Mouse (Mus musculus) CH12.LX (cell line): ENCODE results near the gene Usp35. TPM values are rescaled to one million over a fixed set of nuclear protein-coding genes. Genes with fewer than 3 reads are reported as not detected.

ENCODE experiments used
- DNase-seq: peaks from one replicate; pipeline ENCODE4 v3.0.0-alpha.2; 2013; ENCODE audit errors: extremely low read depth
- H3K27ac ChIP-seq: 2 replicates; pipeline ENCODE4 v1.5.1; 2012; ENCODE audit warnings: low read depth, mild to moderate bottlenecking, control low read depth, moderate library complexity; ENCODE audit not compliant: insufficient read depth
- H3K27me3 ChIP-seq: replicated peaks from 2 replicates; pipeline ENCODE3; 2012; ENCODE audit warnings: inconsistent platforms
- H3K36me3 ChIP-seq, 2 experiments: replicated peaks in 1 of 2; 2 replicates each; pipeline versions ENCODE3 to v1.6.1; 2012; ENCODE audit warnings: inconsistent platforms in 1 of 2, low read length in 1 of 2, mild to moderate bottlenecking in 1 of 2, mixed read lengths in 1 of 2, moderate library complexity in 1 of 2; ENCODE audit not compliant: control insufficient read depth in 1 of 2, insufficient read depth in 1 of 2
- H3K4me1 ChIP-seq, 2 experiments: 2 replicates each; pipeline ENCODE4 v1.6.1; 2012; ENCODE audit warnings: inconsistent platforms in 1 of 2, moderate library complexity in 1 of 2; ENCODE audit not compliant: insufficient read depth in 2 of 2, control insufficient read depth in 1 of 2
- H3K4me2 ChIP-seq: 2 replicates; pipeline ENCODE4 v1.6.1; 2012; ENCODE audit warnings: low read depth, mild to moderate bottlenecking, control low read depth; ENCODE audit not compliant: poor library complexity, insufficient read depth, severe bottlenecking
- H3K4me3 ChIP-seq, 3 experiments: fragments of 150-350 bp in 1 of 3; sonication (generic) in 1 of 3; replicated peaks in 1 of 3; 2 replicates each; pipeline versions ENCODE3 to v1.5.1; 2011 to 2012; ENCODE audit warnings: low read depth in 2 of 3, low read length in 2 of 3, mild to moderate bottlenecking in 2 of 3, moderate library complexity in 2 of 3, control low read depth in 1 of 3, improper control_type of control experiment in 1 of 3, inconsistent platforms in 1 of 3, mixed read lengths in 1 of 3; ENCODE audit not compliant: poor library complexity in 1 of 3
- H3K79me2 ChIP-seq: replicated peaks from 2 replicates; pipeline ENCODE4 v1.6.1; 2012; ENCODE audit warnings: mild to moderate bottlenecking, moderate library complexity; ENCODE audit not compliant: control insufficient read depth, poor library complexity, insufficient read depth, severe bottlenecking; ENCODE audit errors: extremely low read depth
- H3K9ac ChIP-seq: 2 replicates; pipeline ENCODE4 v1.6.1; 2012; ENCODE audit warnings: low read depth, mild to moderate bottlenecking, control low read depth, moderate library complexity; ENCODE audit not compliant: insufficient read depth
- H3K9me3 ChIP-seq: replicated peaks from 2 replicates; pipeline ENCODE3; 2012; ENCODE audit warnings: low read length, inconsistent platforms, mixed read lengths
- CHD1 ChIP-seq: IDR thresholded peaks from 2 replicates; pipeline ENCODE4 v1.6.1; 2012; ENCODE audit warnings: low read depth, low read length, improper control_type of control experiment, inconsistent platforms
- E2F4 ChIP-seq: IDR thresholded peaks from 2 replicates; pipeline ENCODE4 v1.6.1; 2011; ENCODE audit warnings: low read depth, low read length, improper control_type of control experiment; ENCODE audit not compliant: insufficient replicate concordance
- ELF1 ChIP-seq: IDR thresholded peaks from 2 replicates; pipeline ENCODE4 v1.6.1; 2014; ENCODE audit warnings: low read depth, mild to moderate bottlenecking, inconsistent platforms, low read length, improper control_type of control experiment
- EP300 ChIP-seq: IDR thresholded peaks from 2 replicates; pipeline ENCODE4 v1.6.1; 2011; ENCODE audit warnings: low read length, improper control_type of control experiment
- ETS1 ChIP-seq: conservative IDR thresholded peaks from 2 replicates; pipeline ENCODE4 v1.6.1; 2012; ENCODE audit warnings: low read depth, mild to moderate bottlenecking, inconsistent platforms, low read length, improper control_type of control experiment, moderate library complexity
- GABPA ChIP-seq: IDR thresholded peaks from 2 replicates; pipeline ENCODE4 v1.6.1; 2012; ENCODE audit warnings: low read depth, low read length, improper control_type of control experiment, inconsistent platforms; ENCODE audit not compliant: insufficient replicate concordance
- HCFC1 ChIP-seq: IDR thresholded peaks from 2 replicates; pipeline ENCODE4 v1.6.1; 2012; ENCODE audit warnings: low read depth, mild to moderate bottlenecking, inconsistent platforms, low read length, improper control_type of control experiment
- IRF4 ChIP-seq: IDR thresholded peaks from 2 replicates; pipeline ENCODE4 v1.6.1; 2014; ENCODE audit warnings: low read depth, mild to moderate bottlenecking, inconsistent platforms, low read length, improper control_type of control experiment
- JUN ChIP-seq: IDR thresholded peaks from 2 replicates; pipeline ENCODE4 v1.6.1; 2011; ENCODE audit warnings: low read depth, mild to moderate bottlenecking, low read length, improper control_type of control experiment, moderate library complexity; ENCODE audit not compliant: insufficient read depth
- MAX ChIP-seq: IDR thresholded peaks from 2 replicates; pipeline ENCODE4 v1.6.1; 2011; ENCODE audit warnings: low read length, improper control_type of control experiment
- NRF1 ChIP-seq: IDR thresholded peaks from 2 replicates; pipeline ENCODE4 v1.6.1; 2014; ENCODE audit warnings: low read depth, mild to moderate bottlenecking, inconsistent platforms, low read length, improper control_type of control experiment, moderate library complexity
- PAX5 ChIP-seq: IDR thresholded peaks from 2 replicates; pipeline ENCODE4 v1.6.1; 2012; ENCODE audit warnings: low read length, inconsistent platforms, mixed read lengths
- POLR2AphosphoS2 ChIP-seq: IDR thresholded peaks from 2 replicates; pipeline ENCODE4 v1.6.1; 2011; ENCODE audit warnings: low read depth, low read length, improper control_type of control experiment
- RAD21 ChIP-seq: IDR thresholded peaks from 2 replicates; pipeline ENCODE4 v1.6.1; 2011; ENCODE audit warnings: low read depth, mild to moderate bottlenecking, low read length, improper control_type of control experiment, moderate library complexity
- TBP ChIP-seq: conservative IDR thresholded peaks from 2 replicates; pipeline ENCODE4 v1.6.1; 2011; ENCODE audit warnings: low read depth, low read length, improper control_type of control experiment
- UBTF ChIP-seq: IDR thresholded peaks from 2 replicates; pipeline ENCODE4 v1.6.1; 2012; ENCODE audit warnings: low read depth, mild to moderate bottlenecking, inconsistent platforms, low read length, improper control_type of control experiment, moderate library complexity
- USF1 ChIP-seq: IDR thresholded peaks from 2 replicates; pipeline ENCODE4 v1.6.1; 2014; ENCODE audit warnings: low read depth, mild to moderate bottlenecking, inconsistent platforms, low read length, improper control_type of control experiment
- USF2 ChIP-seq: conservative IDR thresholded peaks from 2 replicates; pipeline ENCODE4 v1.6.1; 2011; ENCODE audit warnings: low read depth, low read length, improper control_type of control experiment
- ZC3H11A ChIP-seq: IDR thresholded peaks from 2 replicates; pipeline ENCODE4 v1.6.1; 2012; ENCODE audit warnings: low read depth, mild to moderate bottlenecking, inconsistent platforms, low read length, improper control_type of control experiment
- ZNF384 ChIP-seq: IDR thresholded peaks from 2 replicates; pipeline ENCODE4 v1.6.1; 2012; ENCODE audit warnings: low read depth, low read length, improper control_type of control experiment, inconsistent platforms
- dilution Hi-C: fragments of 300-500 bp; cut with MboI; formaldehyde crosslinking; loops from 2 replicates; pipeline ENCODE4 v1.14.3; 2020; ENCODE audit warnings: low sequenced_read_pairs; ENCODE audit not compliant: extremely low pct_unique_long_range_greater_than_20kb, extremely low pct_ligation_motif_present
- in situ Hi-C: fragments of 300-500 bp; cut with MboI; formaldehyde crosslinking; loops from 3 replicates; pipeline ENCODE4 v1.14.3; 2019; ENCODE audit warnings: low sequenced_read_pairs, low pct_ligation_motif_present, low pct_unique_long_range_greater_than_20kb, mixed read lengths
- polyA plus RNA-seq: library from polyadenylated mRNA; unstranded; fragments of >175 nt; gene quantifications from 2 replicates; pipeline ENCODE4 v1.2.1, GENCODE M21; 2012; ENCODE audit warnings: low read depth; ENCODE audit not compliant: insufficient read length
- total RNA-seq, 2 experiments: library from RNA; depleted of rRNA; stranded (reverse); fragments of 300-350 nt in 1 of 2; fragments of >200 nt in 1 of 2; gene quantifications; 2 replicates each; pipeline ENCODE4 v1.2.3; 2012 to 2014

The Usp35 gene
- total and polyA plus RNA-seq, 3 experiments = 1.2 to 1.8 (median 1.3) TPM

- TF ChIP-seq PAX5 (no peak), CHD1 (no peak), MAX (peak; percentile 54; the same call in 1 of the 2 replicates), JUN (peak; percentile 26; the same call in 1 of the 2 replicates), E2F4 (no peak), IRF4 (peak; percentile 88), ZC3H11A (no peak), ETS1 (peak; percentile 74), RAD21 (no peak; the same call in 1 of the 2 replicates), USF2 (no peak), HCFC1 (no peak), POLR2AphosphoS2 (no peak)
These were observed 23.4 kb upstream of the Usp35 start (continued) for GRCm38 (mm10) chr7:97355068-97355841.

GRCm38 (mm10) chr7:97353356-97353755 is 21.5 kb upstream of the Usp35 start:
- in situ Hi-C loops (no loop called here), dilution Hi-C loops (no loop called here)
- H3K27me3 ChIP-seq = no peaks in the 10 kb centered on the region
- TF ChIP-seq TBP = no peak
- no peak for TF ChIP-seq POLR2AphosphoS2
- no peak for TF ChIP-seq EP300
- TF ChIP-seq ELF1 = no peak
- TF ChIP-seq MAX = no peak
- no peak for TF ChIP-seq IRF4
- TF ChIP-seq PAX5 = no peak
- TF ChIP-seq GABPA = no peak
- TF ChIP-seq JUN = no peak
- no peak for TF ChIP-seq USF2
- TF ChIP-seq USF1 = no peak
- no peak for TF ChIP-seq UBTF
- no peak for TF ChIP-seq ZNF384
- TF ChIP-seq NRF1 = no peak
- no peak for TF ChIP-seq ZC3H11A
- TF ChIP-seq, all 38 proteins: peak for 0
- DNase-seq = no peak
- no peaks in the 10 kb centered on the region for H3K9me3 ChIP-seq
- H3K9ac ChIP-seq = no peak overlapping the region
- no peak overlapping the region for H3K4me2 ChIP-seq
- peaks cover 18 to 50% of the 10 kb centered on the region in 2 experiments for H3K4me1 ChIP-seq
- H3K4me3 ChIP-seq = no peak overlapping the region
- H3K79me2 ChIP-seq = no peaks in the 10 kb centered on the region
- H3K36me3 ChIP-seq = no peaks in the 10 kb centered on the region
- no peak overlapping the region for H3K27ac ChIP-seq
